ENCODE assay signal across 17 mouse cellular contexts in the genomic region with DNA sequence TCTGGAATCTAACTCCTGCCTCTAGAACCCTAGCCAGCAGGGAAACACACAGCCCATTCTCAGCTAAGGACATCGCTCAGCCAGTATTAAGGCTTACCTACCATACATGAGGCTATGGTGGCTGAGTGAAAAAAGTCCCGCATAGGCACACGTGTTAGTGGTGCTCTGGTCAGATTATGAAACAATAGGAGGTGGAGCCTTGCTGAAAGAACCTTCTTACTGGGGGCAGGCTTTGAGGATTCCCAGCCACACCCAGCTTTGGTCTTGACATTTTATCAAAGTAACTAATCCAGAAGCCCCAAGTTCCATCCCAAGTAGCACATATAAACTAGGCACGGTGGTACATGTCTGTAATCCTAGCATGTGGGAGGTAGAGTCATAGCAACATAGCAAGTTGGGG. TPM values are rescaled to one million over a fixed set of nuclear protein-coding genes. Genes with fewer than 3 reads are reported as not detected.
DNase-seq lines count a peak whose midpoint lies in the region; ATAC-seq and TF ChIP-seq lines count a peak whose summit lies in the region.
"Had no signal": no experiment of that assay in that cellular context is flagged by ENCODE, and none has a peak within 500 bp of the region (broad histone marks: within the 10 kb centered on the region; RNA-seq: fewer than 3 reads in every experiment).

No protein-coding gene starts in this region.

- peak overlapping the region; percentile 83 for H3K27ac ChIP-seq in heart, embryonic 12.5 days (ENCODE audit: poor library complexity, severe bottlenecking)
- peak overlapping the region; percentile 94; the same call in 1 of the 2 replicates for H3K27ac ChIP-seq in kidney, embryonic 15.5 days
- peak overlapping the region; percentile 35; the same call in 1 of the 2 replicates for H3K27ac ChIP-seq in CH12.LX (ENCODE audit: insufficient read depth, low read depth)
- peak overlapping the region; percentile 17; the same call in 1 of the 2 replicates for H3K27ac ChIP-seq in embryonic facial prominence, embryonic 15.5 days (replicated peaks)
- H3K27ac ChIP-seq: hindbrain, embryonic 12.5 days; midbrain, embryonic 12.5 days had no signal

- peak overlapping the region; percentile 43 for H3K4me2 ChIP-seq in heart, embryonic 12.5 days
- no peak overlapping the region for H3K4me2 ChIP-seq in kidney, embryonic 15.5 days
- no peak overlapping the region for H3K4me2 ChIP-seq in CH12.LX (ENCODE audit: insufficient read depth, low read depth, poor library complexity, severe bottlenecking)
- no peak overlapping the region for H3K4me2 ChIP-seq in embryonic facial prominence, embryonic 15.5 days (replicated peaks)
- H3K4me2 ChIP-seq: hindbrain, embryonic 12.5 days; midbrain, embryonic 12.5 days; stomach, embryonic 15.5 days had no signal

- WGBS in heart, embryonic 12.5 days = 32% methylated on average over 4 of the region's 4 CpGs
- WGBS in kidney, embryonic 15.5 days = 68% methylated on average over 4 of the region's 4 CpGs
- 57% methylated on average over 4 of the region's 4 CpGs for WGBS in embryonic facial prominence, embryonic 15.5 days

- H3K27me3 ChIP-seq in heart, embryonic 12.5 days (replicated peaks) = no peaks in the 10 kb centered on the region
- no peaks in the 10 kb centered on the region for H3K27me3 ChIP-seq in kidney, embryonic 15.5 days
- H3K27me3 ChIP-seq in CH12.LX (replicated peaks) = no peaks in the 10 kb centered on the region
- H3K27me3 ChIP-seq in embryonic facial prominence, embryonic 15.5 days = no peaks in the 10 kb centered on the region
- H3K27me3 ChIP-seq: hindbrain, embryonic 12.5 days; midbrain, embryonic 12.5 days; stomach, embryonic 15.5 days had no signal

- no peak overlapping the region for H3K4me3 ChIP-seq in heart, embryonic 12.5 days
- H3K4me3 ChIP-seq in kidney, embryonic 15.5 days (replicated peaks) = no peak overlapping the region
- H3K4me3 ChIP-seq in CH12.LX (replicated peaks in 1 of 3; ENCODE audit: low read depth in 2 of 3, low read length in 2 of 3, poor library complexity in 1 of 3) = no peak overlapping the region
- H3K4me3 ChIP-seq in embryonic facial prominence, embryonic 15.5 days (replicated peaks) = no peak overlapping the region
- H3K4me3 ChIP-seq: hindbrain, embryonic 12.5 days; midbrain, embryonic 12.5 days; myocyte; stomach, embryonic 15.5 days had no signal

- peaks cover 55% of the 10 kb centered on the region for H3K79me2 ChIP-seq in CH12.LX (replicated peaks; ENCODE audit: control insufficient read depth, extremely low read depth, insufficient read depth, poor library complexity, severe bottlenecking)

- no peak for ATAC-seq in heart, embryonic 12.5 days (ENCODE audit: insufficient number of reproducible peaks, low FRiP score)
- ATAC-seq in kidney, embryonic 15.5 days (replicated peaks; ENCODE audit: low FRiP score) = no peak
- no peak for ATAC-seq in embryonic facial prominence, embryonic 15.5 days (ENCODE audit: insufficient number of reproducible peaks, low FRiP score, low TSS enrichment, low read depth)
- ATAC-seq: forebrain, postnatal 0 days; intestine, postnatal 0 days had no signal

- dilution Hi-C loops in CH12.LX (cut with MboI; ENCODE audit: extremely low pct_ligation_motif_present, extremely low pct_unique_long_range_greater_than_20kb, low sequenced_read_pairs) = no loop called here

- peaks cover 69% of the 10 kb centered on the region for H3K36me3 ChIP-seq in heart, embryonic 12.5 days
- H3K36me3 ChIP-seq in kidney, embryonic 15.5 days = peaks cover 15% of the 10 kb centered on the region
- peaks cover 6 to 36% of the 10 kb centered on the region in 2 experiments for H3K36me3 ChIP-seq in CH12.LX (replicated peaks in 1 of 2; ENCODE audit: control insufficient read depth in 1 of 2, insufficient read depth in 1 of 2, low read length in 1 of 2)
- H3K36me3 ChIP-seq in embryonic facial prominence, embryonic 15.5 days = peaks cover 9% of the 10 kb centered on the region; the same call in 1 of the 2 replicates
- H3K36me3 ChIP-seq: hindbrain, embryonic 12.5 days; midbrain, embryonic 12.5 days; stomach, embryonic 15.5 days had no signal

- TF ChIP-seq RAD21 in CH12.LX (IDR thresholded peaks at IDR 0.05; ENCODE audit: low read depth, low read length) = no peak

- in situ Hi-C loops in CH12.LX (cut with MboI; ENCODE audit: low pct_ligation_motif_present, low pct_unique_long_range_greater_than_20kb, low sequenced_read_pairs) = loop anchor here (25.0 kb wide), 1 partner anchor 591 kb away; no protein-coding TSS in a partner anchor

- TF ChIP-seq POLR2A in CH12.LX (IDR thresholded peaks at IDR 0.05; ENCODE audit: low read depth, low read length) = no peak

- H3K9me3 ChIP-seq in heart, embryonic 12.5 days (replicated peaks) = no peaks in the 10 kb centered on the region
- no peaks in the 10 kb centered on the region for H3K9me3 ChIP-seq in kidney, embryonic 15.5 days (replicated peaks)
- H3K9me3 ChIP-seq in CH12.LX (replicated peaks; ENCODE audit: low read length) = no peaks in the 10 kb centered on the region
- no peaks in the 10 kb centered on the region for H3K9me3 ChIP-seq in embryonic facial prominence, embryonic 15.5 days (replicated peaks)
- H3K9me3 ChIP-seq: hindbrain, embryonic 12.5 days; midbrain, embryonic 12.5 days; stomach, embryonic 15.5 days had no signal

- no peak for DNase-seq in heart, postnatal 4 days
- no peak for DNase-seq in kidney, adult 18-20 months
- no peak for DNase-seq in CH12.LX (ENCODE audit: extremely low read depth)
- DNase-seq in ovary, postnatal 14 days (ENCODE audit: low spot score) = no peak
- DNase-seq: B cell, adult 2 months; cerebellum, postnatal 25 days; forebrain, postnatal 0 days; gastrocnemius, postnatal 10 days; thymus, postnatal 25 days had no signal

- H3K4me1 ChIP-seq in heart, embryonic 12.5 days (replicated peaks) = peaks cover 98% of the 10 kb centered on the region
- peaks cover 100% of the 10 kb centered on the region for H3K4me1 ChIP-seq in kidney, embryonic 15.5 days
- H3K4me1 ChIP-seq in CH12.LX (ENCODE audit: control insufficient read depth in 1 of 2, insufficient read depth in 2 of 2) = peaks cover 54 to 99% of the 10 kb centered on the region in 2 experiments
- H3K4me1 ChIP-seq in embryonic facial prominence, embryonic 15.5 days = peaks cover 92% of the 10 kb centered on the region

- peak overlapping the region; percentile 59 for H3K9ac ChIP-seq in heart, embryonic 12.5 days
- no peak overlapping the region for H3K9ac ChIP-seq in kidney, embryonic 15.5 days
- H3K9ac ChIP-seq in CH12.LX (ENCODE audit: insufficient read depth, low read depth) = no peak overlapping the region
- H3K9ac ChIP-seq in embryonic facial prominence, embryonic 15.5 days = no peak overlapping the region
- H3K9ac ChIP-seq: forebrain, postnatal 0 days; hindbrain, embryonic 12.5 days; midbrain, embryonic 12.5 days; stomach, embryonic 15.5 days had no signal

- TF ChIP-seq EP300 in CH12.LX (IDR thresholded peaks at IDR 0.05; ENCODE audit: low read length) = no peak

- TF ChIP-seq CTCF in CH12.LX (conservative IDR thresholded peaks at IDR 0.05 in 1 of 2, IDR thresholded peaks at IDR 0.05 in 1 of 2; ENCODE audit: low read depth in 2 of 2, low read length in 2 of 2) = no peak

TF ChIP-seq in CH12.LX, 34 proteins besides CTCF, POLR2A, EP300 and RAD21:
- TF ChIP-seq SIN3A (IDR thresholded peaks at IDR 0.05; ENCODE audit: low read length) (no peak), ELF1 (IDR thresholded peaks at IDR 0.05; ENCODE audit: low read depth, low read length) (no peak), CHD1 (IDR thresholded peaks at IDR 0.05; ENCODE audit: low read depth, low read length) (no peak), NRF1 (IDR thresholded peaks at IDR 0.05; ENCODE audit: low read depth, low read length) (no peak), KAT2A (IDR thresholded peaks at IDR 0.05; ENCODE audit: insufficient replicate concordance, low read length) (no peak), MYC (IDR thresholded peaks at IDR 0.05; ENCODE audit: low read depth, low read length) (no peak), BHLHE40 (IDR thresholded peaks at IDR 0.05; ENCODE audit: low read depth, low read length) (no peak), JUND (conservative IDR thresholded peaks at IDR 0.05; ENCODE audit: low read depth, low read length) (no peak), IRF4 (IDR thresholded peaks at IDR 0.05; ENCODE audit: low read depth, low read length) (no peak)

RNA-seq across cellular contexts. Expression of a gene that starts 16.4 kb away (rescaled TPM):
- polyA plus RNA-seq in heart, embryonic 12.5 days (2016; fragmentation: Nextera tagmentation; extraction: Ambion mirVana) = 293 and 312 TPM in 2 replicates
- 100 to 1,000 TPM; 318 TPM for total RNA-seq in heart, postnatal 4 days (2021)
- polyA plus RNA-seq in kidney, embryonic 15.5 days (2015; fragmentation: Nextera tagmentation; extraction: Ambion mirVana) = 30.1 and 34.6 TPM in 2 replicates
- total RNA-seq in CH12.LX (2012; rRNA removed) (57.5 and 61.8 TPM in 2 replicates), CH12.LX (2014; rRNA removed) (25.6 and 27.8 TPM in 2 replicates)
- 32.3 and 34.6 TPM in 2 replicates for polyA plus RNA-seq in CH12.LX (2012; ENCODE audit: insufficient read length, low read depth)
- polyA plus RNA-seq in embryonic facial prominence, embryonic 15.5 days (2015; fragmentation: Nextera tagmentation; extraction: Ambion mirVana) = 39.8 and 44.2 TPM in 2 replicates

Comparison
In these comparisons a context has a peak if more than half of its experiments do, and no peak if none do; other contexts are left out.
1. H3K27ac ChIP-seq: peak in every context shown above with its lines; median percentile 94 in kidney, embryonic 15.5 days; 83 in heart, embryonic 12.5 days; 35 in CH12.LX; 17 in embryonic facial prominence, embryonic 15.5 days.